Mouse (Mus musculus): ENCODE results near the gene Cenpb. TPM values are rescaled to one million over a fixed set of nuclear protein-coding genes. Genes with fewer than 3 reads are reported as not detected.

The Cenpb gene
- polyA plus RNA-seq, 1 experiment from 2014 or later = 6.8 TPM

GRCm38 (mm10) chr2:131127161-131127730, 52.6 kb downstream of the Cenpb start, which contains the start of gene Hspa12b:
Gene Hspa12b (plus strand): TSS chr2:131127280.
- H3K27ac ChIP-seq (replicated peaks; ENCODE audit: low read depth, low read length) = peak within 1 kb of the TSS; percentile 79
- DNase-seq (ENCODE audit: low spot score) (peak; percentile 90), ATAC-seq (ENCODE audit: insufficient number of reproducible peaks, low FRiP score, low TSS enrichment, low read depth) (peak; percentile 96)
- peak within 1 kb of the TSS; percentile 55 for H3K4me3 ChIP-seq (ENCODE audit: low read depth, low read length)
- under 1% methylated on average over 26 of the region's 28 CpGs for WGBS
- H3K36me3 ChIP-seq (ENCODE audit: control insufficient read depth, insufficient read depth, low read length) = no peaks in the 10 kb centered on the region
- no peaks in the 10 kb centered on the region for H3K9me3 ChIP-seq (ENCODE audit: control insufficient read depth, low read length)
- H3K4me1 ChIP-seq (ENCODE audit: control insufficient read depth, insufficient read depth, low read length) = peaks cover 23% of the 10 kb centered on the region
- H3K27me3 ChIP-seq (ENCODE audit: control insufficient read depth, insufficient read depth, low read length) = no peaks in the 10 kb centered on the region
- peak within 1 kb of the TSS; percentile 59 for H3K4me2 ChIP-seq (ENCODE audit: low read depth, severe bottlenecking)
- peak within 1 kb of the TSS; percentile 82 for H3K9ac ChIP-seq (ENCODE audit: low read length)

GRCm38 (mm10) chr2:131125964-131126815, 53.7 kb downstream of the Cenpb start:
- 30% methylated on average over 9 of the region's 9 CpGs for WGBS
- no peaks in the 10 kb centered on the region for H3K9me3 ChIP-seq (ENCODE audit: control insufficient read depth, low read length)
- H3K9ac ChIP-seq (ENCODE audit: low read length) = peak overlapping the region; percentile 82
- H3K36me3 ChIP-seq (ENCODE audit: control insufficient read depth, insufficient read depth, low read length) = no peaks in the 10 kb centered on the region
- DNase-seq (ENCODE audit: low spot score) = no peak
- peak overlapping the region; percentile 79 for H3K27ac ChIP-seq (replicated peaks; ENCODE audit: low read depth, low read length)
- peaks cover 23% of the 10 kb centered on the region for H3K4me1 ChIP-seq (ENCODE audit: control insufficient read depth, insufficient read depth, low read length)
- 0 out of 2 replicates have a peak, but pooled peaks have one; percentile 2 for ATAC-seq (ENCODE audit: insufficient number of reproducible peaks, low FRiP score, low TSS enrichment, low read depth)
- H3K27me3 ChIP-seq (ENCODE audit: control insufficient read depth, insufficient read depth, low read length) = no peaks in the 10 kb centered on the region
- peak overlapping the region; percentile 59 for H3K4me2 ChIP-seq (ENCODE audit: low read depth, severe bottlenecking)
- H3K4me3 ChIP-seq (ENCODE audit: low read depth, low read length) = no peak overlapping the region

Other genes with a start within 250 kb of the Cenpb start
- 10.3 and 10.9 TPM in 2 replicates for gene Gfra4, start 137.0 kb downstream of the Cenpb start, polyA plus RNA-seq (2014; fragmentation: Nextera tagmentation; extraction: Ambion mirVana)
- gene Adam33, start 116.3 kb downstream of the Cenpb start, polyA plus RNA-seq (2014; fragmentation: Nextera tagmentation; extraction: Ambion mirVana) = 0.47 and 0.72 TPM in 2 replicates
- 0.03 and 0.07 TPM in 2 replicates for gene Siglec1, start 93.3 kb downstream of the Cenpb start, polyA plus RNA-seq (2014; fragmentation: Nextera tagmentation; extraction: Ambion mirVana)
- 9.6 and 12.7 TPM in 2 replicates for gene Hspa12b, start 52.8 kb downstream of the Cenpb start, polyA plus RNA-seq (2014; fragmentation: Nextera tagmentation; extraction: Ambion mirVana)
- not detected in 2 replicates for gene Gm11037, start 46.6 kb downstream of the Cenpb start, polyA plus RNA-seq (2014; fragmentation: Nextera tagmentation; extraction: Ambion mirVana)
- gene 1700037H04Rik, start 20.0 kb downstream of the Cenpb start, polyA plus RNA-seq (2014; fragmentation: Nextera tagmentation; extraction: Ambion mirVana) = 78.0 and 78.9 TPM in 2 replicates
- 48.7 and 49.6 TPM in 2 replicates for gene Cdc25b, start 6.9 kb upstream of the Cenpb start, polyA plus RNA-seq (2014; fragmentation: Nextera tagmentation; extraction: Ambion mirVana)
- gene Spef1, start 7.2 kb upstream of the Cenpb start, polyA plus RNA-seq (2014; fragmentation: Nextera tagmentation; extraction: Ambion mirVana) = 3.7 and 5.2 TPM in 2 replicates
- gene Ap5s1, start 27.0 kb upstream of the Cenpb start, polyA plus RNA-seq (2014; fragmentation: Nextera tagmentation; extraction: Ambion mirVana) = 25.3 and 27.3 TPM in 2 replicates
- gene Mavs, start 54.0 kb upstream of the Cenpb start, polyA plus RNA-seq (2014; fragmentation: Nextera tagmentation; extraction: Ambion mirVana) = 17.1 and 17.9 TPM in 2 replicates
- gene Pank2, start 82.4 kb upstream of the Cenpb start, polyA plus RNA-seq (2014; fragmentation: Nextera tagmentation; extraction: Ambion mirVana) = 57.0 and 62.0 TPM in 2 replicates
- 7.2 and 9.8 TPM in 2 replicates for gene Rnf24, start 172.8 kb upstream of the Cenpb start, polyA plus RNA-seq (2014; fragmentation: Nextera tagmentation; extraction: Ambion mirVana)

Measured in limb, embryonic 11.5 days (tissue).